Mouse (Mus musculus) G1E (cell line): ENCODE data around the gene Proca1. TPM values are rescaled to one million over a fixed set of nuclear protein-coding genes. Genes with fewer than 3 reads are reported as not detected.

Source experiments
- ATAC-seq: 2 replicates; pipeline ENCODE4 v1.8.0; 2016; ENCODE audit warnings: mild to moderate bottlenecking; ENCODE audit not compliant: insufficient number of reproducible peaks, poor library complexity, low FRiP score, severe bottlenecking; ENCODE audit errors: extremely low read depth
- DNase-seq: peaks from one replicate; pipeline ENCODE4 v3.0.0; 2012; ENCODE audit warnings: low spot score
- H3K27me3 ChIP-seq: 2 replicates; pipeline ENCODE4 v1.6.1; 2012; ENCODE audit warnings: mild to moderate bottlenecking, low read length, inconsistent platforms; ENCODE audit not compliant: insufficient read depth
- H3K36me3 ChIP-seq: replicated peaks from 2 replicates; pipeline ENCODE3; 2012; ENCODE audit warnings: mild to moderate bottlenecking, inconsistent platforms
- H3K4me1 ChIP-seq: 2 replicates; pipeline ENCODE4 v1.6.1; 2012; ENCODE audit warnings: low read depth, low read length, inconsistent platforms, mixed read lengths; ENCODE audit not compliant: insufficient read depth
- H3K4me3 ChIP-seq: 2 replicates; pipeline ENCODE4 v1.5.1; 2012; ENCODE audit warnings: low read depth, mild to moderate bottlenecking, inconsistent platforms, low read length, moderate library complexity, mixed read lengths
- H3K9me3 ChIP-seq: replicated peaks from 2 replicates; pipeline ENCODE4 v1.6.1; 2012; ENCODE audit warnings: inconsistent platforms
- CTCF ChIP-seq: IDR thresholded peaks from 2 replicates; pipeline ENCODE4 v1.5.1; 2012; ENCODE audit warnings: low read depth, low read length, inconsistent platforms, mixed read lengths
- GATA1 ChIP-seq: IDR thresholded peaks from 2 replicates; pipeline ENCODE4 v1.6.1; 2012; ENCODE audit warnings: borderline replicate concordance, low read length, inconsistent platforms, mixed read lengths
- GATA2 ChIP-seq: IDR thresholded peaks from 2 replicates; pipeline ENCODE4 v1.6.1; 2012; ENCODE audit warnings: low read depth, low read length, inconsistent platforms, borderline replicate concordance
- POLR2AphosphoS5 ChIP-seq: IDR thresholded peaks from 2 replicates; pipeline ENCODE4 v1.6.1; 2012; ENCODE audit warnings: low read depth, low read length, inconsistent platforms; ENCODE audit not compliant: insufficient replicate concordance
- TAL1 ChIP-seq: conservative IDR thresholded peaks from 2 replicates; pipeline ENCODE4 v1.6.1; 2012; ENCODE audit warnings: low read depth, low read length, inconsistent platforms, mixed read lengths
- polyA plus RNA-seq: library from polyadenylated mRNA; stranded (reverse); fragments of >175 nt; gene quantifications from 2 replicates; pipeline ENCODE4 v1.2.3, GENCODE M21; 2012
- total RNA-seq, 2 experiments: library from RNA; stranded (forward) in 1 of 2; stranded (reverse) in 1 of 2; fragments of 200-1000 nt in 1 of 2; fragments of >200 nt in 1 of 2; fragmentation: Nextera tagmentation in 1 of 2; gene quantifications; 2 replicates each; pipeline ENCODE4 v1.2.3; 2014 to 2017

The Proca1 gene
- total and polyA plus RNA-seq, 3 experiments: 0.22 TPM; not detected in 2

- no peaks in the 10 kb centered on the region for H3K36me3 ChIP-seq
- DNase-seq: peak; percentile 48
- H3K9me3 ChIP-seq: no peaks in the 10 kb centered on the region
- H3K27me3 ChIP-seq: peaks cover 48% of the 10 kb centered on the region
- no peak for ATAC-seq
- H3K4me1 ChIP-seq: peaks cover 29% of the 10 kb centered on the region
- H3K4me3 ChIP-seq: peak overlapping the region; percentile 71
- TF ChIP-seq TAL1 (no peak), GATA2 (no peak), CTCF (no peak), POLR2AphosphoS5 (no peak), GATA1 (no peak)
Observed at GRCm38 (mm10) chr11:78194411-78195100, 1.4 kb downstream of the Proca1 start.

DNA sequence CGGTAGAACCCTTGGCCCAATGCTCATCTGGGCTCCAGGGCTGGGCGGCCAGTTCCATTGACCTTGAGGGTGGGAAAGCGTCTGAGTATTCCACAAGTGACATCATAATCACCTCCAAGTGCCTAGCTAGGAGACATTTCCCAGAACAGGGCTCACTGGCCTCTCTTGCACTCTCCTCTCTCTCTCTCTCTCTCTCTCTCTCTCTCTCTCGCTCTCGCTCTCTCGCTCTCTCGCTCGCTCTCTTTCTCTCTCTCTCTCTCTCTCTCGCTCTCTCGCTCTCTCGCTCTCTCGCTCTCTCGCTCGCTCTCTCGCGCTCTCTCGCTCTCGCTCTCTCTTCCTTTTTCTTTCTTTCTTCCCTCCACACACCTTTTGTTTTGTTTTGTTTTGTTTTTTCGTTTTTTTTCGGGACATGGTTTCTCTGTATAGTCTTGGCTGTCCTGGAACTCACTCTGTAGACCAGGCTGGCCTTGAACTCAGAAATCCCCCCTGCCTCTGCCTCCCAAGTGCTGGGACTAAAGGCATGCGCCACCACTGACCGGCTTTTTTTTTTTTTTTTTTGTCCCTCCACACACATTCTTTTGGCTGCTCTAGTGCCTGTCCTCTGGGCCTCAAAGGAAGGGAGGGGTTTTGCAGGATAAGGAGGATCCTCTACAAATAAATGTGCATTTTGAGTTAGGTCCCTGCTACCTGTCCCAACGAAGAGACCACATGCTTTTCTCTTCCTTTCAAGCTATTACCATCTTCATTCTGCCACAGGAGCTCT is 2.1 kb downstream of the Proca1 start:
- H3K27me3 ChIP-seq: peaks cover 41% of the 10 kb centered on the region
- ATAC-seq (no peak), DNase-seq (no peak)
- TF ChIP-seq GATA2: no peak
- TF ChIP-seq CTCF: no peak
- TF ChIP-seq GATA1: no peak
- no peak for TF ChIP-seq TAL1
- no peak for TF ChIP-seq POLR2AphosphoS5
- peak overlapping the region; percentile 71 for H3K4me3 ChIP-seq
- no peaks in the 10 kb centered on the region for H3K36me3 ChIP-seq
- H3K4me1 ChIP-seq: peaks cover 25% of the 10 kb centered on the region
- H3K9me3 ChIP-seq: no peaks in the 10 kb centered on the region

- H3K36me3 ChIP-seq: peaks cover 55% of the 10 kb centered on the region
- peaks cover 3% of the 10 kb centered on the region for H3K4me1 ChIP-seq
- no peak for TF ChIP-seq POLR2AphosphoS5
- TF ChIP-seq TAL1: no peak
- no peak for TF ChIP-seq GATA1
- no peak for TF ChIP-seq GATA2
- TF ChIP-seq CTCF: no peak
Observed at GRCm38 (mm10) chr11:78202372-78202771, 9.2 kb downstream of the Proca1 start.

DNA sequence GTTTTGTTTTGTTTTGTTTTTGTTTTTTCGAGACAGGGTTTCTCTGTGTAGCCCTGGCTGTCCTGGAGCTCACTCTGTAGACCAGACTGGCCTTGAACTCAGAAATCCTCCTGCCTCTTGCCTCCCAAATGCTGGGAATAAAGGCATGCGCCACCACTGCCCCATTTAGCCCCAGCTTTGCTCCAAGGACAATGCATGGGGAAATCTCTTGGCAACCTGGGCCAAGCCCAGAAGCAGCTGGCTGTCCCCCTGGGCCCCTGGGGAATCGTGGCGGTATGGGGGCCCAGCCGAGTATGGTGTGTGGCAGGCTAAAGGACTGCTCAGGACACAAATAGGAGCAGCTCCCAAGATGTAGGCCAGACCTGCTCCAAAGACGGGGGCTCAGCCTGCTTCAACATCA is 11.1 kb downstream of the Proca1 start:
- Histone ChIP-seq H3K4me1 (peaks cover 3% of the 10 kb centered on the region), H3K9me3 (no peaks in the 10 kb centered on the region), H3K4me3 (no peak overlapping the region), H3K27me3 (no peaks in the 10 kb centered on the region), H3K36me3 (peaks cover 74% of the 10 kb centered on the region)
- DNase-seq (no peak), ATAC-seq (no peak)
- TF ChIP-seq GATA2 (no peak), CTCF (no peak), POLR2AphosphoS5 (no peak), TAL1 (no peak), GATA1 (no peak)

More at GRCm38 (mm10) chr11:78202372-78202771, 9.2 kb downstream of the Proca1 start:
- Histone ChIP-seq H3K27me3 (no peaks in the 10 kb centered on the region), H3K4me3 (no peak overlapping the region), H3K9me3 (no peaks in the 10 kb centered on the region)
- no peak for DNase-seq
- ATAC-seq: no peak

DNA sequence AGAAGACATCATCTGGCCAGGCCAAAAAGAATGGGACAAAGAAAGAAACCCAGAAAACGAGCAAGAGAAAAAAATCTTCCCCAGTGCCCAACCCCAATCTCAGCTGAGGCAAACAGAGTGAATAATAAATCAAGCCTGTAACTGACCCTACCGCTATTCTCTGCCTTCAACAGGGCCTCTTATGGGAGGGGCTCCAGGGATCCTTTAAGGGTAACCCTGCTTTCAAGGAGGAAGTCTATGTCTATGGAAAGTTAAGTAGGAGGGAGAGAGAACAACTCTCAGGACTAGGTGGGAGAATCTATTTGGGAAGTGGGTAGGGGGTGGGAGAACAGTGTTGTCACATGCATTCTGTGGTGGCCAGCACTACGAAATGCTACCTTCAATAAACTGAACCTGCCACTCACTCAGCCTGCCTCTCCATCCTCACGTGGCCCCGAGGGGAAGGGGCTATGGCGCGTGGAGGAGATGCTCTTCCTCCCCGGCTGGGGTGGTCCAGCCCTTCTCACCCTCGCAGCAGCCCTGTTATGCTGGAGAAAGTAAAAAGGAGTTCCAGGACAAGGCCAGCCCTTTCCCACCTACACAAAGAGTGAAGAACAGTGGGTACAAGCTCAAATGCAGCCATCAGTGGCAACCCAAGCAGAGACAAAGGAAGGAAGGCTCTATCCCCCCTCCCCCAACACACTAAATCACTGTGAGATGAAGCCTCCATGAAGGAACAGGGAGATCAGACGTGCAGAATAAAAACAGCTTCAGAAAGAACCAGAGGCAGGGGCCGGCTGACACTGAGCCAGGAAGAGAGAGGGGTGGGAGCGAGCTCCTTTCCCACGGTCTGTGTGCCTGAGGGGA is 12.4 kb downstream of the Proca1 start:
- H3K4me3 ChIP-seq: no peak overlapping the region
- peaks cover 3% of the 10 kb centered on the region for H3K4me1 ChIP-seq
- ATAC-seq (no peak), DNase-seq (no peak)
- no peaks in the 10 kb centered on the region for H3K9me3 ChIP-seq
- H3K36me3 ChIP-seq: peaks cover 87% of the 10 kb centered on the region
- TF ChIP-seq CTCF: no peak
- no peak for TF ChIP-seq GATA2
- TF ChIP-seq TAL1: no peak
- TF ChIP-seq GATA1: no peak
- no peak; the same call in 1 of the 2 replicates for TF ChIP-seq POLR2AphosphoS5
- no peaks in the 10 kb centered on the region for H3K27me3 ChIP-seq
